Mouse (Mus musculus): ENCODE data around the gene Pgm1. TPM values are rescaled to one million over a fixed set of nuclear protein-coding genes. Genes with fewer than 3 reads are reported as not detected.

Gene Pgm1
- polyA plus RNA-seq, 1 experiment from 2014 or later = 76.3 TPM

GRCm38 (mm10) chr4:100010916-100011315 lies 81.7 kb downstream of the Pgm1 start:
- H3K27ac ChIP-seq (ENCODE audit: low read length) = no peak overlapping the region

GRCm38 (mm10) chr4:100011563-100011962 lies 82.3 kb downstream of the Pgm1 start:
- no peak overlapping the region for H3K4me2 ChIP-seq (replicated peaks; ENCODE audit: low read depth, low read length)
- no peaks in the 10 kb centered on the region for H3K9me3 ChIP-seq (ENCODE audit: low read length)
- no peaks in the 10 kb centered on the region for H3K36me3 ChIP-seq (ENCODE audit: insufficient read depth, low read length)
- WGBS = 64% methylated on average over 3 of the region's 3 CpGs
- H3K9ac ChIP-seq (replicated peaks; ENCODE audit: low read depth) = no peak overlapping the region
- ATAC-seq = no peak
- no peak overlapping the region for H3K4me3 ChIP-seq (ENCODE audit: low read depth, low read length)
- H3K4me1 ChIP-seq (ENCODE audit: insufficient read depth, low read depth, low read length) = no peaks in the 10 kb centered on the region
- H3K27me3 ChIP-seq (replicated peaks; ENCODE audit: insufficient read depth, low read length) = no peaks in the 10 kb centered on the region
- TF ChIP-seq CTCF (IDR thresholded peaks at IDR 0.05) (no peak), EP300 (IDR thresholded peaks at IDR 0.05) (no peak)
- H3K27ac ChIP-seq (ENCODE audit: low read length) = no peak overlapping the region
- DNase-seq (ENCODE audit: low spot score) = no peak

More at GRCm38 (mm10) chr4:100010916-100011315, 81.7 kb downstream of the Pgm1 start:
- Histone ChIP-seq H3K27me3 (replicated peaks; ENCODE audit: insufficient read depth, low read length) (no peaks in the 10 kb centered on the region), H3K9me3 (ENCODE audit: low read length) (no peaks in the 10 kb centered on the region), H3K4me1 (ENCODE audit: insufficient read depth, low read depth, low read length) (no peaks in the 10 kb centered on the region), H3K4me3 (ENCODE audit: low read depth, low read length) (no peak overlapping the region), H3K4me2 (replicated peaks; ENCODE audit: low read depth, low read length) (no peak overlapping the region), H3K9ac (replicated peaks; ENCODE audit: low read depth) (no peak overlapping the region), H3K36me3 (ENCODE audit: insufficient read depth, low read length) (no peaks in the 10 kb centered on the region)
- ATAC-seq = no peak
- TF ChIP-seq EP300 (IDR thresholded peaks at IDR 0.05) (no peak), CTCF (IDR thresholded peaks at IDR 0.05) (no peak)
- 83% methylated on average over 3 of the region's 3 CpGs for WGBS
- DNase-seq (ENCODE audit: low spot score) = no peak

- no peak overlapping the region for H3K4me2 ChIP-seq (replicated peaks; ENCODE audit: low read depth, low read length)
- no peaks in the 10 kb centered on the region for H3K36me3 ChIP-seq (ENCODE audit: insufficient read depth, low read length)
- ATAC-seq (no peak), DNase-seq (ENCODE audit: low spot score) (no peak)
- no peak overlapping the region for H3K27ac ChIP-seq (ENCODE audit: low read length)
- no peak overlapping the region for H3K9ac ChIP-seq (replicated peaks; ENCODE audit: low read depth)
- WGBS = 76% methylated on average over 8 of the region's 8 CpGs
- H3K9me3 ChIP-seq (ENCODE audit: low read length) = no peaks in the 10 kb centered on the region
- H3K27me3 ChIP-seq (replicated peaks; ENCODE audit: insufficient read depth, low read length) = no peaks in the 10 kb centered on the region
- H3K4me1 ChIP-seq (ENCODE audit: insufficient read depth, low read depth, low read length) = no peaks in the 10 kb centered on the region
- TF ChIP-seq CTCF (IDR thresholded peaks at IDR 0.05) (no peak), EP300 (IDR thresholded peaks at IDR 0.05) (no peak)
- H3K4me3 ChIP-seq (ENCODE audit: low read depth, low read length) = no peak overlapping the region
Observed at GRCm38 (mm10) chr4:100012361-100013035, 83.3 kb downstream of the Pgm1 start.

- ATAC-seq = no peak
- no peak overlapping the region for H3K27ac ChIP-seq (ENCODE audit: low read length)
- H3K36me3 ChIP-seq (ENCODE audit: insufficient read depth, low read length) = no peaks in the 10 kb centered on the region
- H3K9me3 ChIP-seq (ENCODE audit: low read length) = no peaks in the 10 kb centered on the region
- no peaks in the 10 kb centered on the region for H3K4me1 ChIP-seq (ENCODE audit: insufficient read depth, low read depth, low read length)
- WGBS = 73% methylated on average over 3 of the region's 3 CpGs
- DNase-seq (ENCODE audit: low spot score) = no peak
- no peak overlapping the region for H3K4me2 ChIP-seq (replicated peaks; ENCODE audit: low read depth, low read length)
- no peak overlapping the region for H3K4me3 ChIP-seq (ENCODE audit: low read depth, low read length)
- TF ChIP-seq EP300 (IDR thresholded peaks at IDR 0.05) (no peak), CTCF (IDR thresholded peaks at IDR 0.05) (no peak)
- H3K27me3 ChIP-seq (replicated peaks; ENCODE audit: insufficient read depth, low read length) = no peaks in the 10 kb centered on the region
- no peak overlapping the region for H3K9ac ChIP-seq (replicated peaks; ENCODE audit: low read depth)
Observed at GRCm38 (mm10) chr4:100027773-100028172, 98.6 kb downstream of the Pgm1 start.

GRCm38 (mm10) chr4:100028641-100029040 lies 99.4 kb downstream of the Pgm1 start:
- H3K27me3 ChIP-seq (replicated peaks; ENCODE audit: insufficient read depth, low read length) = no peaks in the 10 kb centered on the region
- 16% methylated on average over 3 of the region's 3 CpGs for WGBS

GRCm38 (mm10) chr4:100031270-100031669 lies 102.1 kb downstream of the Pgm1 start:
- H3K27ac ChIP-seq (ENCODE audit: low read length) = no peak overlapping the region
- 26% methylated on average over 6 of the region's 6 CpGs for WGBS
- DNase-seq (ENCODE audit: low spot score) (no peak), ATAC-seq (no peak)
- TF ChIP-seq EP300 (IDR thresholded peaks at IDR 0.05) = no peak
- no peak for TF ChIP-seq CTCF (IDR thresholded peaks at IDR 0.05)
- no peaks in the 10 kb centered on the region for H3K9me3 ChIP-seq (ENCODE audit: low read length)
- no peak overlapping the region for H3K4me3 ChIP-seq (ENCODE audit: low read depth, low read length)
- no peak overlapping the region for H3K9ac ChIP-seq (replicated peaks; ENCODE audit: low read depth)
- no peaks in the 10 kb centered on the region for H3K36me3 ChIP-seq (ENCODE audit: insufficient read depth, low read length)
- no peaks in the 10 kb centered on the region for H3K27me3 ChIP-seq (replicated peaks; ENCODE audit: insufficient read depth, low read length)
- no peak overlapping the region for H3K4me2 ChIP-seq (replicated peaks; ENCODE audit: low read depth, low read length)
- no peaks in the 10 kb centered on the region; the same call in 1 of the 2 replicates for H3K4me1 ChIP-seq (ENCODE audit: insufficient read depth, low read depth, low read length)

More at GRCm38 (mm10) chr4:100028641-100029040, 99.4 kb downstream of the Pgm1 start:
- Histone ChIP-seq H3K4me1 (ENCODE audit: insufficient read depth, low read depth, low read length) (no peaks in the 10 kb centered on the region), H3K4me2 (replicated peaks; ENCODE audit: low read depth, low read length) (no peak overlapping the region), H3K9me3 (ENCODE audit: low read length) (no peaks in the 10 kb centered on the region), H3K27ac (ENCODE audit: low read length) (no peak overlapping the region), H3K9ac (replicated peaks; ENCODE audit: low read depth) (no peak overlapping the region), H3K4me3 (ENCODE audit: low read depth, low read length) (no peak overlapping the region), H3K36me3 (ENCODE audit: insufficient read depth, low read length) (no peaks in the 10 kb centered on the region)
- DNase-seq (ENCODE audit: low spot score) (peak; percentile 85), ATAC-seq (0 out of 2 replicates have a peak, but pooled peaks have one; percentile 44)
- peak; percentile 94 for TF ChIP-seq CTCF (IDR thresholded peaks at IDR 0.05)
- TF ChIP-seq EP300 (IDR thresholded peaks at IDR 0.05) = no peak
